Mouse (Mus musculus) spleen, adult 12 weeks (tissue): ENCODE results near the gene Prpf40b.

Experiments
- DNase-seq: peaks from one replicate; pipeline ENCODE4 v3.0.0; 2022; ENCODE audit warnings: low spot score

Gene Prpf40b

GRCm38 (mm10) chr15:99290586-99290985 is 4.3 kb upstream of the Prpf40b start:
- no peak for DNase-seq

- no peak for DNase-seq
Observed at GRCm38 (mm10) chr15:99294287-99294686, 600 bp upstream of the Prpf40b start.

GRCm38 (mm10) chr15:99295484-99295981 is 646 bp downstream of the Prpf40b start, which contains the start of gene Fam186b:
Gene Fam186b, minus strand, starts transcription at chr15:99295888.
- no peak for DNase-seq

GRCm38 (mm10) chr15:99296213-99296612 is 1.3 kb downstream of the Prpf40b start:
- DNase-seq = no peak

- no peak for DNase-seq
Observed at GRCm38 (mm10) chr15:99307476-99307875, 12.6 kb downstream of the Prpf40b start.

- DNase-seq = no peak
Observed at GRCm38 (mm10) chr15:99309549-99309948, 14.7 kb downstream of the Prpf40b start.

GRCm38 (mm10) chr15:99310617-99311016 is 15.7 kb downstream of the Prpf40b start:
- no peak for DNase-seq

- DNase-seq = no peak
Observed at GRCm38 (mm10) chr15:99314891-99315290, 20.0 kb downstream of the Prpf40b start.

GRCm38 (mm10) chr15:99316314-99317266 is 21.7 kb downstream of the Prpf40b start:
- DNase-seq = peak; percentile 30

GRCm38 (mm10) chr15:99317267-99317651 is 22.4 kb downstream of the Prpf40b start:
- no peak for DNase-seq

GRCm38 (mm10) chr15:99318071-99318470 is 23.2 kb downstream of the Prpf40b start:
- no peak for DNase-seq

- no peak for DNase-seq
Observed at GRCm38 (mm10) chr15:99318861-99319410, 24.0 kb downstream of the Prpf40b start.

- DNase-seq = no peak
Observed at GRCm38 (mm10) chr15:99319411-99319871, 24.6 kb downstream of the Prpf40b start.

GRCm38 (mm10) chr15:99320168-99320674 is 25.3 kb downstream of the Prpf40b start:
- DNase-seq = no peak

GRCm38 (mm10) chr15:99320978-99321377 is 26.1 kb downstream of the Prpf40b start:
- no peak for DNase-seq

GRCm38 (mm10) chr15:99324151-99324550 is 29.3 kb downstream of the Prpf40b start:
- no peak for DNase-seq

GRCm38 (mm10) chr15:99325598-99325997 is 30.7 kb downstream of the Prpf40b start:
- DNase-seq = no peak

GRCm38 (mm10) chr15:99326407-99326806 is 31.5 kb downstream of the Prpf40b start:
- no peak for DNase-seq

GRCm38 (mm10) chr15:99326959-99327358 is 32.1 kb downstream of the Prpf40b start:
- DNase-seq = no peak

- DNase-seq = no peak
Observed at GRCm38 (mm10) chr15:99328011-99328410, 33.1 kb downstream of the Prpf40b start.

GRCm38 (mm10) chr15:99330324-99330723 is 35.4 kb downstream of the Prpf40b start:
- no peak for DNase-seq

GRCm38 (mm10) chr15:99331341-99331740 is 36.5 kb downstream of the Prpf40b start:
- no peak for DNase-seq

- no peak for DNase-seq
Observed at GRCm38 (mm10) chr15:99332111-99332510, 37.2 kb downstream of the Prpf40b start.
